Mouse (Mus musculus): ENCODE data around the gene Kirrel3.

Kirrel3 gene

DNA sequence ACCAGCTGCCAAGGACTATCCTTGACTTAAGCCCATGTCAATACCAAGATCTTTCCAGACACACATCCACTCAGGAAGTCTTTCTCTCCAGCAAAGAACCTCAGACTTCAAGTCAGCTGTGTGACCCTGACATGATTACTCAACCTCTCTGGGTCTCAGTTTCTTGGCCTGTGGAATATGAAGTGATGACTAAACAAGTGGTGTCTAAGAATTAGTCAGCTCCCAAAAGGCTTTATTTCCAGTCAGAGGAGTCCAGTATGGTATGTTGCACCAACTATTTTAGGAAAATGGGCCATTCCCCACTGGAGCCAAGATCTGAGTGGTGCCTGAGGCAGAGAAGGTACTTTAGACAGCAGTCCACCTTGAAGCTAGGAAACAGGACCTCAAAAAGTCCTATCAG, 462.0 kb downstream of the Kirrel3 start:
- DNase-seq (ENCODE audit: low spot score in 2 of 2) = no peak

DNA sequence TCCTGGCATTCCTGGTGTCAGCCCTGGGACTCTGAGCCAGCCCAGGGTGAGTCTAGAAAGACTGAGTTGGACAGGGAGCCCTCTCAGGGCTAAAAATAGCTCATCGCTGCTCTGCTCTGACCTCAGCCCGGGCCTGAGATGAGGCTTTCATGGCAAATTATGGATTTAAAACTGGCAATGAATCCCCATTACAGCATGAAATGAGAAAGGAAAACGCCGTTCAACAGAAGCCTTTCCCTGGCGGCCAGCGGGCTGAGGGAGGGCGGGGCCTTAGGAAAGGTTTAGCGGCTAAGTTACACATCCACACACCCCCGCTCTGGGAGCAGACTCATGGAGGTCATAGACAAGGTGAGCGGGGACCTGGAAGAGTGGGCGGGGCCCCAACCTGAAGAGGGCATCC, 467.7 kb downstream of the Kirrel3 start:
- DNase-seq (ENCODE audit: low spot score in 2 of 2) = no peak

DNA sequence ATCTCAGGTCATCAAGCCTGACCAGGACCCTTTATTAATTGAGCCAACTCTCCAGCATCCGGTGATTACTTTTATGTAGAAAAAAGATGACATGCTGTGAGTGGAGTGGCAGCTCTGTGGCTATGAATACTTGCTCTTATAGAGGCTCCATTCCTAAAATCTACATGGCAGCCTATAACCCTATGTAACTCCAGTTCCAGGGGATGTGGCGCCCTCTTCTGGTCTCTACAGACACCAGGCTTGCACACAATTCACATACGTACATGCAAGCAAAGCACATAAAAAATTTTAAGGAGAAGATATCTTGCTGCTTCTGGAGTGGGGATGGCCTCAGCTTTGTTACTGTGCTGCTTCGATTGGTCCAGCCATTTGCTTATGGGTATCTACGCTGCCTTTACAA, 468.5 kb downstream of the Kirrel3 start:
- DNase-seq (ENCODE audit: low spot score in 2 of 2) = no peak

DNA sequence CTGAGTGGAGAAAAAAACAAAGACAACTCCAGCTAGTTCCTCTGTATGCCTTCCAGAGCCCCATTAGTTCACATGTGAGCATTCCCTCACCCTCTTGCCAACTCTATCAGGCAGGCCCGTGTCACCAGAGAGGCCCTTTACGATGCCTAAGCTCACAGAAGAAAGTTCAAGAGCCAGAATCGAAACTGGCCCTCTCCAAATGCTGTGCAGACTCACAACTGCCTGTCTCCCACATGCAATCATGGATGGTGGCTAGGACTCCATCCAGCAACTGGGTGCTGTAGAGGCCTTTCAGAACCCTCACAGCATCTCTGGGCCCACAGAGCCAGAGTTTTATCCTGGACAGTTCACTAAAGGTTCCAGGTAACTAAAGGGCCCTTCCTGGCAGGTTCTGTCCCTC, 470.8 kb downstream of the Kirrel3 start:
- no peak for DNase-seq (ENCODE audit: low spot score in 2 of 2)

DNA sequence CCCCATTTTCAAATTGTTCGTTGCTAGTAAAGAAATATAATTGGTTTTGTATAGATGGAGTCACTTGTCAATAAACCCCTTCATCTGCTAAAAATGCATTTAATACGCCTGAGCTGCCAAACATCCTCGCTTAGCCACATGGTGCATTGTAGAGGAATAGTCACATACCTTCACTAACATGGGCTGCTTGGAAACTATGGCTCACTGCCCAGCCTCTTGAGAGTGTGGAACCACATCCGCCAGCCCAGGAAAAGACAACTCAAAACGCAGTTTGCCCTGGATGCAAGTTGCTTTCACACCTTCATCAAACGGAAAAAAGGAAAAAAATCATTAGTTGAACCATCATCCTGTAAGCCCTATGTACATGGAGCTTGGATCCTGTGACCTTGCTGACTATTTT, 472.0 kb downstream of the Kirrel3 start:
- no peak for DNase-seq (ENCODE audit: low spot score in 2 of 2)

DNA sequence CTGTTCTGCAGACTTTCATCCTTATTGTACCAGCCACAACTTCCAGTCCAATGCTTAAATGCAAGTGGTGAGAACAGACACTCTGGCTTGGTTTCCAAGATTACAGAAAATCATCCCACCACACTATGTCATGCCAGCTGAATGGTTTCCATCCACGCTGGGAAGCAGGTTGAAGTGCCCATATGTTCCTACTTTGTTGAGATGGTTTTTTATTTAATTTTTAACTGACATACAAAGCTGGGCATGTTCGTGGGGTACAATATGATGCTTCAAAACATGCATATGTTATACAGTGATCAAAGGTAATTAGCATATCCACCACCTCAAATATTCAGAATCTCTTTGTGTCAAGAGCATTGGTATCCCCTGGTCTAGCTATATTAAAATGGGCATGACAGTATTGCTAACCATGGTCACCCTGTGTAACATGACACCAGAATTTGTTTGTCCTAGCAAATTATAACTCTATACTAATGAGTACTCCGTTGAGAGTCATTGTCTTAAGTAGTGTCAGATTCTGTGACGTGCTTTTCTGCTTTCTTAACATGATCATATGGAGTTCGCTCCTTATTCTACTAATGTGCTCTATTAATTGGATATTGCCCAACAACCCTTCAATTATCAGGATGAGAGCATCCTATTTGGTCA, 472.6 kb downstream of the Kirrel3 start:
- DNase-seq (ENCODE audit: low spot score in 2 of 2) = no peak

DNA sequence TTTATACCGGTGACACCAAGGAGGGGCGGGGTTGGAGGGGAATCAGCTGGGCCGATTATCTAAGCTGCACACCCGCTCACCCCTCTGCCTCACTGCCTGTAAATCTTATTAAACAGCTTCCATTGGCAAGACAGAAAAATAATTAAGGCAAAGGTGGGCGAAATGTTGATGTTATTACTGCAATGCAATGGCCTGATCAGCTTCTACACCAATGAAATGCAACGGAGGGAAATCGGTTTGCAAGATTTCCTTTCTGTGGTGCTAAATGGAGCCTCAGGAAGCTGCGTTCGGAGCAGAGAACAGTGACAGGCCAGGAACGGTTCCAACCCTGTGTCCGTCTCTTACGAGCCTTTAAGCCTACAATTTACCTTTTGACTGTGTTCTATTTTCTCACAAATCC, 475.0 kb downstream of the Kirrel3 start:
- no peak for DNase-seq (ENCODE audit: low spot score in 2 of 2)

DNA sequence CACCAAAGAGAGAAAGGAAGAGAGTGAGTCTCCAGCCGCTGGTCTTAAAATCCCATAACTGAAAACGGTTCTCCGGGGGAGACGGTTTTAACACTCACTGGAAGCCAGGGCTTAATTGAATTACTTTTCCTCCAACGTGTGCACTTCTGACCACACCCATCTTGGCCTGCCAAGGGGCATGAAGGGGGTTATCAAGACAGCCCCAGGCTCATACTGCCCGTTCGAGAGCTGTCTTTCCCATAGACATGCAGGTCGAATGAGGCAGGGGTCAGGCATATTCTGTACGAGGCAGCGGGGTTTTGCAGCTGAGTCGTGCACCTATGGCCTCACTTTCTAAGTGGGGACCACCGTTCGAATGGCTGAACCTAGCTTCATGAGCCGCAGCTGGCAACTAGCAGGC, 475.5 kb downstream of the Kirrel3 start:
- no peak for DNase-seq (ENCODE audit: low spot score in 2 of 2)

DNA sequence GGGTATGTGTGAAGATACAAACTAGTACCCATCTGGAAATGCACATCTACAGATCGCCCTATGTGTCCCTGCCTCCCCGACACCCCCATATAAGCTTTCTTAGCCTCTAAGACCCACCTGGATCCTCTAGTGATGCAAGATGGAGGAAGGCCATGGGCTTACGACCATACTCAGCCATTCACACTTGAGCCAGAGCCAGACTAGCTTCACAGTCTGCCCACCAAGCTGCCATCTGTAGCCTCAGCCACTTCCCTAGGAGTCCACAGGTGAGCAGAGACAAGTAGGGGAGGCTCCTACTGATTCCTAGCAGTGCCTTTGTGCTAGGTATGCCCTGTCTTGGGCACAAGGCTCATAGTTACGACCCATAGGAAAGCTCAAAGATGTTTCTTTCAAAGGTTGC, 476.6 kb downstream of the Kirrel3 start:
- DNase-seq (ENCODE audit: low spot score in 2 of 2) = no peak

DNA sequence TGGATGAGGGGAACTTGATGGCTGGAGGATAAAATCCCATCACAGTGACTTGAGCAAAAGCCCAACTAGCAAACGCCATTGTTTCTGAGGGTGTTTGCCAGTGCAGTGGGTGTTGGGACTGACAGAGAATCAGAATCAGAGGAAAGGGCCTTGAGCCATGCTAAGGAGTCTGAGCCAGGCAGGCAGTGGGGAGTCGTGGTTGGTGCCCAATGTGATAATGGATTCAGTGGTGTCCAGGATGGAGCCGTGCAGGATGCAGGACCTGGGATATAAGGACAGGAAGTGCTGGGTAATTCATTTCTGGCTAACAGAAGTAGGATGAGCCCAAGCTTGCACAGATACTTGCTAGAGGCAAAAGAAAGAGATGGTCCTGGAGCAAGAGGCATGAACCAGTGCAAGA, 477.9 kb downstream of the Kirrel3 start:
- DNase-seq (ENCODE audit: low spot score in 2 of 2) = no peak

DNA sequence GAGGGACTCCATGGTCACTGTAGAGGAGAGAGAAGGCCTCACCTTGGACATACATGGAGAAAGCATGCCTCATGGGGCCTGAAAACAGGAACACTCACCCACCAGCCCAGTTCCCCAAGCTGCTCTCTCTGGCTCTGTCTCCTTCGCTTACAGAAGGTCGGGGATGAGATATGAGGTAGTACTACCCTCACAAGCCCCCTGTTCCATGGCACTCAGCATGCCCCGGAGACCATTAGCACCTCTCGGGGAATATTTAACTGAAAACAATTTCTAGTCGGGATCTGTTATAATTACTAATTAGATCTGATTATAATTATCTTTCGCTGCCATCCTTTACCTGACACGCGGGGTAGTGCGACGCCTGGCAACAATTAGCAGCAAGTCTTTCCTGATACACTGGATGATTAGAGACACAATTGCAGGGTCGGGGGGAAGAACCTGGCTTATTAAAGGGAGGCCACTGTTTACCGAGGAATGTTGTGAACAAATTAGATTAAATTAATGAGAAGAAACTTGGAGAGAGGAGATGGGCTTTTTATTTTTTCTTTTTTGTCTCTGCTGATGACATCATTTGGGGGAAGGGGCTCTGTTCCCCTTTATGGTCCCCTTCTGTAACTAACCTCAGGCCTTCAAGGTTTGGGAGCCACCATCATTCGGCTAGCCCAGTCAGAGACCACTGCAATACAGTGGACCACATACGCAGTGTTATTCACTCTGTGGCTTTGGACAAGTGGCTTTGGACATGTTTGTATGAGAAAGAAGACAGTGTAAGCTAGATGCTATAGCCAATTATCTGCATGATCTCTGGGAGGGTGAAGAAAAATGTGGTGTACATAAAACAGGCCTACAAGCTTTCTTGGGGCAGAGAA, 478.7 kb downstream of the Kirrel3 start:
- DNase-seq (ENCODE audit: low spot score in 2 of 2) = no peak

DNA sequence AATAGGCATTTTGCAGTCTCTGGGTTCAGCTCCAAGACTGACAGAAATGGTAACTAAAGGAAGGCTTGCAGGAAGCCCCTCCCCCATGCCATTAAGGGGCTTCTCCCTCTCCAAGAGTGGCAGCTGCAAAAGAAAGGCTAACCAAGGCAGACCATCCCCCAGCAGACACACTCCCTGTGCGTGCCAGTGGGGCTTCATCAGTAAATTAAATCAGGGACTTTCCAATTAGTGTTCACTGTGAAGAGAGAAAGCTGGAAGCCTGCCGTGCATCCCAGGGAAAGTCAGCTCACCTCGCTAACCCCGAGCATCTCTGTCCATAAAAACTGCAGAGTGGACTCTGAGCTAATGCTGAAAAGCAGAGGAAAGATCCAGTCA, 479.3 kb downstream of the Kirrel3 start:
- DNase-seq (ENCODE audit: low spot score in 2 of 2) = no peak

DNA sequence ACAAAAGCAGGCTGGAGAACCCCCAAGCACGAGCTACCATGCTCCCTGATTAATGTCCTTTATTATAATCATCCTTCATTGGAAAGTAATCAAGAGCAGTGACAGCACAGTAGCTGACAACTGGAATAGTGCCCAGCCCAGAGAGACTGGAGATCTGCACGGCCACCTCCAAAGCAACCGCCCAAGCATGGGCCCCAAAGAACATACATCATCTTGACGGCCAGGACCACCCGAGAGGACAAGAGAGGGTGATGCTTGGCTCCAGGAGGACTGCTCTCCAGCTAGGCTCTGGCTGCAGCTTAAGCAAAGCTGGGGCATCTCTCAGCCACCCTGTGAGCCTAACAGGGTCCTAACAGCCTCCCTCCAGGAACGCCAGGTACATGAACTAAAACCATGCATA, 482.1 kb downstream of the Kirrel3 start:
- DNase-seq (ENCODE audit: low spot score in 2 of 2) = no peak

DNA sequence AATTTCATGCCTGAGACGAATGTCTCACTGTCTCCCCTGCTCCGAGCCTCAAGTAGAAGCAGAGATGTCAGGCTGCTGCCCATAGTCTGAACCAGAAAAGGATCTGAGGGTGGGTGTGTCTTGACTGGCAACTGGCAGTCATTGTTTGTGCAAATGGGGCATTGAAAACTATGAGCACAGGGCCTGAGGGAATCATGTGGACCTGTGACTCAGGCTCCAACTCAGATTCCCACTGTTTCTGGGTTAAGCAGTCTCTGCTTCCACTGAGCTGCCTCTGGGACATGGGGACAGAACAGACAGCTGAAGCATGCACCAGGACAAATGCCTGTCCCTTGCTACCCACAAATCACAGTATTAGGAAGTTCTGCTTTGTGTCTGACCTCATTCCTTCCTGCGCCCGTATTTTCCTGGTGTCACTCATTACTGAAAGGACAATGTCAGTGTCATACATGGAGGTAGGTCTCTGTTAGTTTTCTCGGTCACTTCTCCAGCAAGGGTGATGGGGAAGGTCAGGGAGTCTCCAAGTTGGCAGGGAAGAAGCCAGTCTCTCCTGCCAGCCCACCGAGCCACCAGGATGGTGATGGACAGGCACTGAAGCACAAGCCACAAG, 484.3 kb downstream of the Kirrel3 start:
- no peak for DNase-seq (ENCODE audit: low spot score in 2 of 2)

DNA sequence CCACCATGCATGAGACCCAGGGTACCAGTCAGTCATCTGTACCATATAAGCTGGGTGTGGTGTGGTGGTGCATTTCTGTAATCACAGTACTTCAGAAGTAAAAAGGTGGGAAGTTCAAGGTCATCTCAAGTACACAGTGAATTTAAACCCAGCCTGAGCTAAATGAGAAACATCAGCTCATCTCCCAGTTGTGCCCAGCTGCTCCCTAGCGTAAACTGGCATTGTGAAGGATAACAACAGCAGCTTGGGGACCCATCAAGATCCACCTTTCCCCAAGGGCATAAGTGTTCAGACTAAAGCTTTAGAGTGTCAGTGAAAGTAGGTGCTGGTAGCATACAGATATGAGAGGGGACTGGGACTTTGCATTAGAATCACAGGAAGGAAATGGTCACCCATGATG, 488.6 kb downstream of the Kirrel3 start:
- DNase-seq (ENCODE audit: low spot score in 2 of 2) = no peak

DNA sequence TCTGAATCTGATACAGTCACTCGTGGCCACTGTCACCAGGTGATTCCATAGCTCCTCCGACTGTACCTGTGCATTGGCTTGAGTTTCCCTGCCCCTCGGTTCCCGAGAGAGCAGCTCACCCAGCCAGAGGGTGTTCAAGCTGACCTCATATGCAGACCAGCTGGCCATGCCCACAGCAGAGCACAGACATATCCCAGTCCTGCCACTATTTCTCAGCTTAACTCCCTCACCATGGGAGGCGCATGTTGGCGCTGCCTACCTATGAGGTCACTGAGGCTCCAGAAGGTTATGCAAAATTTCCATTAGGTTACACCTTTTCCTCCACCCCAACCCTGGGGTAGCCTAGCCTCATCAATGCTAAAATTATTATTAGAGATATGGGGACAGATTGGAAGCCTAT, 489.6 kb downstream of the Kirrel3 start:
- DNase-seq (ENCODE audit: low spot score in 2 of 2) = no peak

DNA sequence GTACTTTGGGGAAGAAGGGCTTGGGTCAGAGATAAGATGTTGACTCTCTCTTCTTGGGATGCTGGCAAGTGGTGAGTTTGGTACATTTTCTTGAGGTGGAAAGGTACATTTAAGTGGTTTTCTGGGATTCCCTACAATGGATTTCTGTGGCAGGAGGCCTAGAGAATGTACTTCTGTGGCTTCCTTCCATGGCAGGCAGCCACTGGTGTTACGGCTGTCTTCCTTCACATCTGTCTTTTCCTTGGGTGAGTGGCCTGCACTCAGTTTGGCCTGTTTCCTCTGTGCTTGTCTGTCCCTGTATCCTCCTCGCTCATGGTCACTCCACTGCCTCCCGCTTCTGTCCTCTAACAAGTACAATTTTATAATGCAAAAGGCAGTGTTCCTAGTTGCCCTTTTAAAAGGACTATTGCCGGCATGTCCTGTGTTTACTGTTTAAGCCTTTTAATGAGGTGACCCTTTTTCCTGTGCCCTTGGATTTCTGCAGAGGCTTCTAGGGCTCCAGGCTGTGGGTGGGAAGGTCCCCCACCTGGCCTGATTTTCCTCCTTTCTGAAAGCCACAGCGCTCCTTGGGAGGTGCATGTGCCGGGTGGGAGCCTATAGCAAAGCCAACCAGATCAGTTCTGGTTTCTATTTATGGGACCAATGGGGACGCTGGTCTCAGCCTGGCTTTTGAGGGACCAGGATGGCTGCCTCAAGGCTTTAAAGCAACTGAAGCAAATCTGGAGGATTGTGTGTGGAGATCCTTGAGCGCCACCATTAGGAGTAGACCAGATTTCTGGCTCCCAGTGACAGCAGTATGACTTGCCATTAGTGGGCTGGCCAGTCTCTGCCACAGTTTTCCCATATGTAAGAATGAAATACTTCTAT, 491.1 kb downstream of the Kirrel3 start:
- DNase-seq (ENCODE audit: low spot score in 2 of 2) = no peak

DNA sequence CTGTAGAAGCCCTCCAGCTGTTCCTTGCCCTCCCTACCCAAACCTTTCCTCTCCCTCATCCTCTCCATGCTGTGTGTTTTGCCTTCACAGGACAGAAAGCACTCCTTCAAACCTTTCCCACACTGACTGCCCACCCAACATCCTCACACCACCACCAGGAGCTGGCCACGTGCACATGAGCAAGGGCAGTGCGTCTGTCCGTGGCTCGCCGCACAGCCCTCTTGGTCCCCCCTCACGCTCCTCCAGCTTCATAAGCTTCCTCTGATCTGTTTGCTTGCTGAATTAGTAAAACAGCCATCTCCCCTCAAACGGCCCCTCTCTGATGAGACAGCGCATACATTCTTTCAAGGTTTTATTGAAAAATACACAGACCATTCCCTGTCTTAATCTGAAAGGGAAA, 492.0 kb downstream of the Kirrel3 start:
- no peak for DNase-seq (ENCODE audit: low spot score in 2 of 2)

DNA sequence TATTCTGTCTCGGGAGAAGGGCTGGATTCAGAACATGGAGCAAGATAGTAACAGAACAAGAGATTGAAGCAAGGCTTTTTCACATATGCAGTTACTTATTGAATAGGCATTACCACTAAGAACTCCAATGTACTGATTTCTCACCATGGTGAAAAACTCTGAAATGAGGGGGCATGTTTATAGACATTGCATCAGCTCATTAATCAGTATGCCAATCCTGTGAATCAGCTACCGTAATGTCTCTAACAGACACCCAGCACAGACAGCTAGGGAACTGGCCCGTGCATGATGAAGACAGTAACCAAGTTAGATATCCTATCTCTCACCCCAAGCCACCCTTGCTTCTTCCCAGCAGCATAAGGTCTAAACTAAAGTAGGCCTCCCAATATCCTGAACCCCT, 492.5 kb downstream of the Kirrel3 start:
- no peak for DNase-seq (ENCODE audit: low spot score in 2 of 2)

DNA sequence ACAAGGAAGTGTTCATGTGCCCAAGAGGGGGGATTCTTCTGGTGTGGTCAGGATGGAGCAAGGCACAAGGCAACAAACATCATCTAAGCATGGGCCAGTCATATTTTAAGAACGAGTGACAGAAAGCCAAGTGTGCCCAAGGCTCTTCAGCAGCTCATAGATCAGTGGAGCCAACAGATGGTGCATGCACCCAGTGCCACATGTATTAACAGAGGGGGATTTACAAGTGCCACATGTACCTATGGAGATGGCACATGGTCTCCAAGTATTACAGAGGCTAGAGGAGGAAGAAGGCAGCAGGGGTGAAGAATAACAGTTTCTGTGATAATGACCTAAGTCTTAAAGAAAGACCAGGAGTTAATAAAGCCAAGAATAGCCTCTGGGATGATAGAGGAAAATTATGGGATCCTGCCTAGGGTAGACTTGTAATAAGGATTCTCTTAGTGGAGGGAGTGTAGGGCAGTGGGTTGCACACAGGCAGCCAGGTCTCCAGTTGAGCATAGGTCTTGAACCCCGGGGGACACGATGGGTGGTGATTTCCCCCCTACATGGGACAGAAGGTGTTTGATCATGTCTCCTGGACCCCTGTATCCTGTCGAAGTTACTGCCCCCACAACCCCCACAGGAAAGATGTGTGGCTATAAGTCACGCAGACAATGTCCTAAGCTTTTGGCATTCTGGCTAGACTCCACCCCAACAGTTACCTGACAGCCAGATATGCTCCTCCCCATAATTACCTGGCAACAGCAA, 495.0 kb downstream of the Kirrel3 start:
- no peak for DNase-seq (ENCODE audit: low spot score in 2 of 2)

Data from frontal cortex, postnatal 14 days (tissue).